Mouse (Mus musculus): ENCODE results near the gene Runx2.

The Runx2 gene

GRCm38 (mm10) chr17:44623271-44623670 lies 191.3 kb downstream of the Runx2 start:
- no peak for DNase-seq (ENCODE audit: extremely low spot score)

- DNase-seq (ENCODE audit: extremely low spot score), result no peak
These were observed 194.1 kb downstream of the Runx2 start for GRCm38 (mm10) chr17:44620456-44620855.

DNA sequence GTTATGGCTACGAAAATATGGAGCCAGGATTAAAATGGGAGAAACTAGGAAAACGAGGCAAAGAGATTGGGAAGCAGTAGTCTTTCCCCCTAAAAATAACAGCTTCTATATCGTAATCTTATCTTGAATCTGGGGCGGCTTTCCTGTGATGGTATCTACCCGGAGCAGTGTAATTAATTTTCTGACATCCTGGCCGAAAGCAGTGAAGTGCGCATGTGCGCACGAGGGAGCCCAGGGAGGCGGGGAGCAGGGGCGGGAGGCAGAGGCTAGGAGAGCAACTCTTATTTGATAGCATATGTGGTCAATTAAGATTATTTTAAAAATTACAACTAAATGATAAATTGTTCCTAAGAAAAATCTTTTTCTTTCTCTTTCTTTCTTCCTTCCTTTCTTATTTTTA lies 195.9 kb downstream of the Runx2 start:
- DNase-seq (ENCODE audit: extremely low spot score), result no peak

- peak; percentile 27 for DNase-seq (ENCODE audit: extremely low spot score)
These were observed 196.4 kb downstream of the Runx2 start for GRCm38 (mm10) chr17:44618175-44618574.

- DNase-seq (ENCODE audit: extremely low spot score), result no peak
These were observed 196.9 kb downstream of the Runx2 start for GRCm38 (mm10) chr17:44617741-44618140.

DNA sequence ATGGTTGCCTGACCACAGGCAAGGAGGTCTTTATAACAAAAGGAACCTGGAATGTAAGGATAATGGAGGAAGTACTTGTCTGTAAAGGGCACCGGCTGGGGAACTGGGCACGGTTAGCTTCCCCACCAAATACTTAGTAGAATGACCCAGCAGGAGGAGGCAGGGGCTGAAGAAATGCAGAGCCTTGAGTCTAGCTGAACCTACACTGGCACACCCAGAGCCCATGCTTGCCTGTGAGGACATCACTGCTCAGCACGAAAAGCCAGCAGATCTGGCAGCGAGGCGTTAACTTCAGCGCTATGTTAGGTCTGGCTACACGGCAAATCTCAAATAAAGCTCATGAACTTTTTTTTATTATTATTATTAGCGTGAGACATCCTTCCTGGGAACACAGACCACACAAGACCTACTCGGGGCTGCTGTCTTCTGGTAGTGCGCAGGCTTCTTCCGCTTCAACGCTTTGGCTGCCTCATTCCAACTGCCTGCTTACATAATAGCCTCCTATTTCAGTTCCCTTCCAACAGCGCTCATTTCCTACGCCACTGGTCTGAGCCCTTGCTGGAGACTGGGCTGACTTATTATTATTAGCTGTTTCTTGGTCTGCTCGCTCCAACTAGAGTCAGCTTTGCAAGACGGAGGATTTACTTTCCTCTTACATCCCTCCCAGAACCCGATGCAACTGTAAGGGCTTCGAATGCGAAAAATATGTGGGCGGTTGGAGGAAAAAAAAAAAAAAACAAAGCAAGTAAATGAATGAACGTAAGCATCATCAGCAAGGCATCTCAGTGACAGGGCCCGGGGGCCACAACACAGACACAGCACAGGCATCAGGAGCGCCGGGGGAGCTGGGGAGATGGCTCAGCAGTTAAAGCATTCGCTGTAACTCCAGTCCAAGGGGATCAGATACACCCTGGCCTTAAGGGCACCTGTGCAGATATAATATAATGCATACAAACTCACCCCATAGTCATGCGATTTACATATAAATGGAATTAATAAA lies 200.6 kb downstream of the Runx2 start:
- no peak for DNase-seq (ENCODE audit: extremely low spot score)

- DNase-seq (ENCODE audit: extremely low spot score), result peak; percentile 47
These were observed 202.0 kb downstream of the Runx2 start for GRCm38 (mm10) chr17:44612641-44613040.

- no peak for DNase-seq (ENCODE audit: extremely low spot score)
These were observed 202.6 kb downstream of the Runx2 start for GRCm38 (mm10) chr17:44612002-44612401.

DNA sequence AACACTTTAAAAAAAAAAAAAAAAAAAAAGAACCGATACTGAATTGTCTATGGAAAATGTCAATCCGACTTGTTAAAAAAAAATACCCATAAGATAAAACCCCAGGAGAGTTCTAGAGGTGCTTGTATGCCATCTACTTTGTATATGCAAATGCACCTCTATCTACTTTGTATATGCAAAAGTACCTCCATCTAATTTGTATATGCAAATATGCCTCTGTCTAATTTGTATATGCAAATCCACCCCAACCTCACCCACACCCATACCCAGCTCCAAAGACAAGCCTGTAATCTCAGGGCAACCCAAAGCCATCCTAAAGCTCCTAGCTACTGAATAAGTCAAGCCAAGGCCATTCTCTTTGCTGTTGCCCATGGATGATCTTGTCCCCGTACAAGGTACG lies 203.1 kb downstream of the Runx2 start:
- no peak for DNase-seq (ENCODE audit: extremely low spot score)

- DNase-seq (ENCODE audit: extremely low spot score), result no peak
These were observed 203.8 kb downstream of the Runx2 start for GRCm38 (mm10) chr17:44610828-44611227.

DNA sequence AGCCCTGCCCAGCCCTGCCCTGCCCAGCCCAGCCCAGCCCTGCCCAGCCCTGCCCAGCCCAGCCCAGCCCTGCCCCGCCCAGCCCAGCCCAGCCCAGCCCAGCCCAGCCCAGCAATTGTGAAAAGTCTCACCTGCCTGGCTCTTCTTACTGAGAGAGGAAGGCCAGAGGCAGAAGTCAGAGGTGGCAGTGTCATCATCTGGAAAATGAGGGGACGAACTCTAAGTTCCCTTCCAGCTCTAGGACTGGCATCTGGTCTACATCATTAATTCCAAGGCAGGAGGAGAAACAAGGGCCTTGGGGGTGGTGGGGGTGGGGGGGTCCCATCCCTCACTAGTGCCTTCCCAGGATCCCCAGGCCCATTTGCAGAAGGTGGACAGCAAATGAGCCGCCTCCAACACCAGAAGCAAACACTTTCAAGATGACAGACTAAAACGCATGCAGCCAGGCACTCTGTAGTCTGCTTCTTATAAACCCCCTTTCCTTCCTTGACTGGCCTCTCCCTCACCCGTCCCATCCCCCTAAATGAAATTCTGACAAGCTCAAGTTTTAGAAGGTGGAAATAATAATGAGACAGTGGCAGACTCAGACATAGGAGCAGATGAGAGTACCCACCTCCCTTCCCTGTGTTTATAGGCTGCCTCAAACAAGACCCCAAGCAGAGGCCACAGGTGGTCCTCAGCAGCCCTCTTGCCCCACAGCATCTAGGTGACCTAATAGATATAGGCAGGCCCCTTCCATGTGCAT lies 204.5 kb downstream of the Runx2 start:
- DNase-seq (ENCODE audit: extremely low spot score), result no peak

GRCm38 (mm10) chr17:44609356-44609755 lies 205.2 kb downstream of the Runx2 start:
- no peak for DNase-seq (ENCODE audit: extremely low spot score)

- no peak for DNase-seq (ENCODE audit: extremely low spot score)
These were observed 205.7 kb downstream of the Runx2 start for GRCm38 (mm10) chr17:44608907-44609306.

GRCm38 (mm10) chr17:44607383-44607782 lies 207.2 kb downstream of the Runx2 start:
- no peak for DNase-seq (ENCODE audit: extremely low spot score)

DNA sequence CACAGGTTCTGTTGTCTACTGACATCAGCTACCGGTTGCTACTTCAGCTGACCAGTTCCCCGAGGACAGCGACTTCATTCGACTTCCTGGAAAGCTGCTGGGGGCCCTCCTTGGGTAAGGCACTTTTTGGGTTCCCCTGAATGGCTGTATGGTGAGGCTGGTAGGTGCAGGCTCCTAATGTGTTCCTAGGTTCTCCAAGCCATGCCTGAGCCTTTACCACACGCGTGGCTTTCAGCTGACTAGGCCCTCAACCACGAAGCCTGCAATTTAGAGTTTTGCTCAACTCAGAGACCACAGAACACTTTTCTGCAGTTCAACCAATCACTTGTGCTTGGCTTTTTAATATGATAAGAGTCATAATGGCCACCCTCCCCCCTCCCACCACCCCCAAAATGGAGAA lies 208.4 kb downstream of the Runx2 start:
- DNase-seq (ENCODE audit: extremely low spot score), result no peak

DNA sequence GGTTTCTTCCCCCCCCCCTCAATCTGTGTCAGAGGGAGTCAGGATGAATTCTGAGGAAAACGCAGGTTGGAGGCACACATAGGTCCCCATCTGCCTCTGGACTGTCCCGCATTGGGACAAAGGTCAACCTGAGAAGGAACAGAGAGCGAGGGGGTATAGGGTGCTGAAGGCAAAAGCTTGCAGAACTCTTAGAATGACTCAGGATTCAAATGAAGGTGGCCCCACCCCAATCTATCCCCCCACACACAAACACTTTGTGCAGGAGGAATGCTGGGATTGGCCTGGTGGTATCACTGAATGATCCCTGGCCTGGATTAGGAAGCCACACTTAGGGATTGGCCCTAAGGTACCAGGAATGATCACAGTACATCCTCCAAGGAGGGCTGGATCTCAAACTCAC lies 208.8 kb downstream of the Runx2 start:
- DNase-seq (ENCODE audit: extremely low spot score), result no peak

- DNase-seq (ENCODE audit: extremely low spot score), result no peak
These were observed 211.4 kb downstream of the Runx2 start for GRCm38 (mm10) chr17:44603170-44603569.

- DNase-seq (ENCODE audit: extremely low spot score), result no peak
These were observed 213.1 kb downstream of the Runx2 start for GRCm38 (mm10) chr17:44601317-44602021.

GRCm38 (mm10) chr17:44599856-44600255 lies 214.7 kb downstream of the Runx2 start:
- DNase-seq (ENCODE audit: extremely low spot score), result no peak

DNA sequence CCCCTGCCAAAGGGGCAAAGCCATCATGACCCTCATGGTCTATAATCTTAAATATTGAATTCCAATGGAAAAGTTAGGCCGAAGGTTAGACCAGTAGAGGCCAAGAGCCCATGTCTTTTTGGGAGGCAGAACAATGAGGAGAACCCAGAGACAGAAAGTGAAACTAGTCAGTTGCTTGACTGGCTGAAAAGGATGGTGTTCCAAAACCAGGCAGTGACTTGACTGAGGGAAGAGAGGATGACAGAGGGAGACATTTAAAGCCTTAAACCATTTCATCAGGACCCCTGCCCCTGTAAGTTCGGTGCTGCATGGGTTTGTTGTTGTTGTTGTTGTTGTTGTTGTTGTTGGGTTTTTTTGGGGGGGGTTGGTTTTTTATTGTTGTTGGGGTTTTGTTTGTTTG lies 215.5 kb downstream of the Runx2 start:
- no peak for DNase-seq (ENCODE audit: extremely low spot score)

GRCm38 (mm10) chr17:44597918-44598504 lies 216.6 kb downstream of the Runx2 start:
- no peak for DNase-seq (ENCODE audit: extremely low spot score)

GRCm38 (mm10) chr17:44592737-44593090 lies 221.9 kb downstream of the Runx2 start:
- no peak for DNase-seq (ENCODE audit: extremely low spot score)
